Mouse (Mus musculus): ENCODE results near the gene Chrnb2.

GRCm38 (mm10) chr3:89814051-89814450 lies 49.6 kb upstream of the Chrnb2 start:
- TF ChIP-seq CTCF (IDR thresholded peaks at IDR 0.05) (no peak), EP300 (IDR thresholded peaks at IDR 0.05) (no peak)
